Mouse (Mus musculus) stomach, postnatal 0 days (tissue): ENCODE data around the gene Mtfmt.

Experiments
- CTCF ChIP-seq: IDR thresholded peaks from 2 replicates; pipeline ENCODE4 v1.5.1; 2016; ENCODE audit warnings: antibody characterized with exemption, low read depth, mild to moderate bottlenecking, moderate library complexity
- EP300 ChIP-seq: optimal IDR thresholded peaks from 2 replicates; pipeline ENCODE3; 2016; ENCODE audit warnings: antibody characterized with exemption

GRCm38 (mm10) chr9:65428003-65428402, 7.6 kb upstream of the Mtfmt start:
- TF ChIP-seq CTCF, result no peak
- no peak for TF ChIP-seq EP300
